Mouse (Mus musculus): ENCODE measurements at regions not wholly inside any gene's neighbourhood (a gene's known extent, or its start where the extent isn't known, plus 50 kb on each side); places are given as distances from the start of the nearest gene placed in this dataset.

GRCm38 (mm10) chr17:84004237-84004636 lies 156.5 kb upstream of the Haao start:
- TF ChIP-seq POLR2A (IDR thresholded peaks at IDR 0.05; ENCODE audit: low read depth, low read length) (no peak), CTCF (IDR thresholded peaks at IDR 0.05; ENCODE audit: extremely low read depth, insufficient read length, insufficient replicate concordance, low read depth, low read length) (no peak)

Measured in small intestine, adult 2 months (tissue).